Mouse (Mus musculus) ES-E14 (cell line): Measurements from ENCODE around the gene Slc39a11. TPM values are rescaled to one million over a fixed set of nuclear protein-coding genes. Genes with fewer than 3 reads are reported as not detected.

ENCODE experiments used
- DNase-seq: peaks from one replicate; pipeline ENCODE4 v3.0.0-alpha.2; 2013; ENCODE audit warnings: low read depth, low spot score
- H3K27ac ChIP-seq: 2 replicates; pipeline ENCODE4 v1.5.1; 2012; ENCODE audit warnings: low read depth, mild to moderate bottlenecking, low read length, moderate library complexity, mixed read lengths; ENCODE audit not compliant: poor library complexity, insufficient read depth, severe bottlenecking
- H3K36me3 ChIP-seq: 2 replicates; pipeline ENCODE4 v1.6.1; 2012; ENCODE audit warnings: mild to moderate bottlenecking, low read length, moderate library complexity, mixed read lengths; ENCODE audit not compliant: control insufficient read depth, poor library complexity, insufficient read depth, severe bottlenecking
- H3K4me1 ChIP-seq, 2 experiments: fragments of 150-350 bp in 1 of 2; sonication (generic) in 1 of 2; 2 replicates each; pipeline ENCODE4 v1.6.1; 2012; ENCODE audit warnings: low read length in 2 of 2, mild to moderate bottlenecking in 1 of 2, mixed read lengths in 1 of 2; ENCODE audit not compliant: control insufficient read depth in 2 of 2, insufficient read depth in 2 of 2, poor library complexity in 1 of 2
- H3K4me3 ChIP-seq, 2 experiments: fragments of 150-350 bp in 1 of 2; sonication (generic) in 1 of 2; 2 replicates each; pipeline ENCODE4 v1.5.1; 2012; ENCODE audit warnings: low read length in 2 of 2, low read depth in 1 of 2, mild to moderate bottlenecking in 1 of 2, mixed read lengths in 1 of 2; ENCODE audit not compliant: insufficient read depth in 1 of 2, poor library complexity in 1 of 2, severe bottlenecking in 1 of 2
- H3K9ac ChIP-seq: 2 replicates; pipeline ENCODE4 v1.6.1; 2012; ENCODE audit warnings: low read depth, mild to moderate bottlenecking, low read length, mixed read lengths; ENCODE audit not compliant: poor library complexity, insufficient read depth, severe bottlenecking
- H3K9me3 ChIP-seq: fragments of 150-350 bp; sonication (generic); 2 replicates; pipeline ENCODE4 v1.6.1; 2012; ENCODE audit warnings: low read depth, mild to moderate bottlenecking, low read length; ENCODE audit not compliant: control insufficient read depth, insufficient read depth
- CHD2 ChIP-seq: IDR thresholded peaks from 2 replicates; pipeline ENCODE4 v1.6.1; 2014; ENCODE audit warnings: mild to moderate bottlenecking, low read depth, low read length, inconsistent platforms
- HCFC1 ChIP-seq: IDR thresholded peaks from 2 replicates; pipeline ENCODE4 v1.6.1; 2012; ENCODE audit warnings: low read length, inconsistent platforms, borderline replicate concordance; ENCODE audit not compliant: insufficient read depth
- MAFK ChIP-seq: IDR thresholded peaks from 2 replicates; pipeline ENCODE4 v1.6.1; 2014; ENCODE audit warnings: mild to moderate bottlenecking, low read depth, low read length, inconsistent platforms; ENCODE audit not compliant: insufficient read depth
- ZC3H11A ChIP-seq: IDR thresholded peaks from 2 replicates; pipeline ENCODE4 v1.6.1; 2012; ENCODE audit warnings: low read depth, mild to moderate bottlenecking, inconsistent platforms, low read length, borderline replicate concordance
- ZNF384 ChIP-seq: IDR thresholded peaks from 2 replicates; pipeline ENCODE4 v1.6.1; 2012; ENCODE audit warnings: low read depth, low read length, inconsistent platforms
- in situ Hi-C, 2 experiments: fragments of 600-800 bp; cut with MboI; formaldehyde crosslinking; loops; one replicate each; pipeline ENCODE4 v1.15.1; 2025; ENCODE audit warnings: low sequenced_read_pairs in 2 of 2, inconsistent platforms in 1 of 2; ENCODE audit not compliant: unreplicated experiment in 2 of 2
- total RNA-seq: library from RNA; depleted of rRNA; stranded (reverse); fragments of 300-350 nt; gene quantifications from 2 replicates; pipeline ENCODE4 v1.2.3, GENCODE M21; 2012

The Slc39a11 gene
- total RNA-seq, 1 experiment = 17.0 TPM

DNA sequence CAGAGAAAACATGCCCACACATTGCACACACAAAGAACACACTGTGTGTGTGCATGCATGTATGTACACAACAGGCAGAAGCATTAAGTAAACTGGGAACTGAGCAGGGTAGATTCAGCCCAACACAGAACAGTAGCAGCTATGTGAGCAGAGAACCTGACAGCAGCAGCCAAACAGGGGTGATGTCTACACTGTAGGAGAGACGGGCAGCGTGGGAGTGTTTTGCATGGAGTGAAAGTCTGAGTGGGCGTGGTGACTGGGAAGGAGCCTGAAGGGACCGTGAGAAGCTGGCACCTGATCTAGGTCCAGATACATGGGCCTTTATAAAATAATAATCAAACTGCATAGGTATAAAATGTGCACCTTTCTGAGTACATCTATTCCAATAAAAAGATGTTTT is 89.7 kb downstream of the Slc39a11 start:
- Histone ChIP-seq H3K9ac (no peak overlapping the region), H3K9me3 (no peaks in the 10 kb centered on the region), H3K27ac (no peak overlapping the region), H3K4me1 (no peaks in the 10 kb centered on the region), H3K36me3 (no peaks in the 10 kb centered on the region), H3K4me3 (no peak overlapping the region)
- DNase-seq = no peak
- TF ChIP-seq MAFK = no peak
- no peak for TF ChIP-seq ZC3H11A
- no peak for TF ChIP-seq HCFC1
- no peak for TF ChIP-seq CHD2
- no peak for TF ChIP-seq ZNF384
- in situ Hi-C loops = loop anchor here in 1 of 2 experiments (25.0 kb wide), 1 partner anchor 748 kb away; no protein-coding TSS in a partner anchor

DNA sequence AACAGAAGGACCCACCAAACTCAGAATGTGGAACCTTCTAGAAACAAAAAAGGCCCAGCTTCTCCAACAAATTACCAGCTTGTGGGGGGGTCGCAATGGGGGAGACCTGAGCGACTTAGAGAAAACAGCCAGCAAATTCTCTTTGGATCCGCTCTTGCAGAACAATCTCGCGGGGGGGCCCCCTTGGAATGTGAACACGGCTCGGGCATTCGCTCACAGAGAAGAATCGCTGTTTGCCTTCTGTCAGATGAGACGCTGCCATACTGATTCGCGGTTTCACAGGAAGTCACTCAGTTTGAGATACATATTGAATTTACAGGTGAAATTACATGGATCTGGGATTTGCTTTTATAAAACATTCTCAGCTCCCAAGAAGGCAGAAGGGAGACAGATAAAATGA is 91.4 kb downstream of the Slc39a11 start:
- TF ChIP-seq ZNF384 (no peak), MAFK (no peak), HCFC1 (no peak), CHD2 (no peak), ZC3H11A (no peak)
- Histone ChIP-seq H3K9me3 (no peaks in the 10 kb centered on the region), H3K27ac (no peak overlapping the region), H3K9ac (no peak overlapping the region), H3K36me3 (no peaks in the 10 kb centered on the region), H3K4me3 (no peak overlapping the region), H3K4me1 (no peaks in the 10 kb centered on the region)
- in situ Hi-C loops = loop anchor here in 1 of 2 experiments (25.0 kb wide), 1 partner anchor 746 kb away; no protein-coding TSS in a partner anchor
- no peak for DNase-seq

- Histone ChIP-seq H3K27ac (no peak overlapping the region), H3K36me3 (no peaks in the 10 kb centered on the region), H3K4me3 (no peak overlapping the region), H3K9me3 (no peaks in the 10 kb centered on the region), H3K9ac (no peak overlapping the region), H3K4me1 (peaks cover 0 to 1% of the 10 kb centered on the region in 2 experiments; a peak in 1 of 4 replicates)
- DNase-seq = no peak
- in situ Hi-C loops = loop anchor here in 1 of 2 experiments (25.0 kb wide), 1 partner anchor 744 kb away; no protein-coding TSS in a partner anchor
- no peak for TF ChIP-seq HCFC1
- TF ChIP-seq ZNF384 = no peak
- TF ChIP-seq MAFK = no peak
- TF ChIP-seq ZC3H11A = no peak
- TF ChIP-seq CHD2 = no peak
Observed at GRCm38 (mm10) chr11:113556142-113556541, 93.7 kb downstream of the Slc39a11 start.

DNA sequence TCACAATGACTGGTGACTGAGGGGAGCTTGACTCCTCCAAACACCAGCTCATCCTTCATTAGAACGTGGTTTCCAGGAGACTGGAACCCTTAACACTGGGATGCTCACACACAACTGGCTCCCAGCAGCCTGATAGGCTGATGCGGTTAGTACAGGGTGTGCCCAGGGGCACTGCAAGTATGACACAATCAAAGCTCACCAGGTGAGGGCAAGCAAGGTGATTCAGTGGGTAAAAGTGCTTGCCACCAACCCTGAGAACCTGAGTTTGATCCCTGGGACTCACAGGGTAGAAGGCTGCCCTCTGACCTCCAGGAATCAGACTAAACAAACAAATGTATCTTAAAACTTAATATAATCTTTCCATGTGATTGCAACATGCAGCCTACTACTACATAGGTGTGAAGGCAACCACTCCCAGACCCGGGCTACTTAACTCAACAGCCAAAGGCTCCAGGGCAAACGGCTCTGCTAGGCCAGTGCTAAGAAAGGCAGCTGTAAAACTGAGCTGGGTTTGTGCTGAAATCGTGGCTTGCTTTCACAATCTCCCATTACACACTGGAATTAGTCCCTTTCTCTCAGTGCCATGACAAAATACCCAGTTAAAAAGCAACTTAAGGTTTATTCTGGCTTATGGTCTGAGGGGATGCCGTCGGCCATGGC is 95.0 kb downstream of the Slc39a11 start:
- no peak overlapping the region for H3K9ac ChIP-seq
- peaks cover 0 to 1% of the 10 kb centered on the region in 2 experiments; a peak in 1 of 4 replicates for H3K4me1 ChIP-seq
- no peak overlapping the region for H3K27ac ChIP-seq
- no peak for TF ChIP-seq ZNF384
- TF ChIP-seq CHD2 = no peak
- TF ChIP-seq ZC3H11A = no peak
- TF ChIP-seq MAFK = no peak
- TF ChIP-seq HCFC1 = no peak
- in situ Hi-C loops = loop anchor here in 1 of 2 experiments (25.0 kb wide), 1 partner anchor 743 kb away; no protein-coding TSS in a partner anchor
- H3K36me3 ChIP-seq = no peaks in the 10 kb centered on the region
- H3K9me3 ChIP-seq = no peaks in the 10 kb centered on the region
- H3K4me3 ChIP-seq = no peak overlapping the region
- DNase-seq = no peak
